Comparison of ENCODE assay signal across 8 mouse cellular contexts in the genomic region with DNA sequence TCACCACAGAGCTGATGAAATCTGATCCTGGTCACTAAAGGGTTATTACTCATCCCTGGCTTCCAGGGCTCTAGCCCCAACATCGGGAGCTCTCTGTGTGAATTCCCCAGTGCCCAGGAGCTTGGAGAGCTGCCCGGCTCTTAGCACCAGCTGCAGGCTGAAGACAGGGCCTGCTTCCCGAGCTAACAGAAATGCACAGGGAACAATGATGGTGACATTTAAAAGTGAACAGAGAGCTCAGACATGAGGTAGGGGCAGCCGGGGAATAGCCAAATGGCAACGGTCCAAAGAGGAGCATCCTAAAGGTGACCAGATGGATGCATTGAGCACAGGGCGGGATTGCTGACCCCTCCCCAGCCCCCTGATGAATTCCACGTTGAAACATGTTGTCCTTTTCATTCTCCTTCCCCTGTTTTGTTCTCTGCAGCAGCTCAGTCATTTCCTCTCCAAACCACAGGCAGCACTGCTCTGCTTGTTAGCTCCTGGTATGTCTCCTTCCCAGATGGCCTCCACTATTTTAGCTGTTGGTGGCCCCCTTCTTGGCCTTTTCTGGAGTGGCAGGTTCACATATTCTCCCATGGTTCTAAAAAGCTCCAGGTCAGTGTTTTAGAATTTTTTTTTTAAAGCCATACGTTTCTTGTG. TPM values are rescaled to one million over a fixed set of nuclear protein-coding genes. Genes with fewer than 3 reads are reported as not detected.
DNase-seq lines count a peak whose midpoint lies in the region; ATAC-seq and TF ChIP-seq lines count a peak whose summit lies in the region.

No protein-coding gene starts in this region.

- peaks cover 92% of the 10 kb centered on the region for H3K36me3 ChIP-seq in forebrain, embryonic 13.5 days (ENCODE audit: poor library complexity, severe bottlenecking)
- H3K36me3 ChIP-seq in forebrain, embryonic 11.5 days (ENCODE audit: control insufficient read depth, insufficient read depth, low read length) = peaks cover 17% of the 10 kb centered on the region
- no peaks in the 10 kb centered on the region for H3K36me3 ChIP-seq in thymus, adult 2 months (ENCODE audit: control insufficient read depth, insufficient read depth, low read length)

- peaks cover 8% of the 10 kb centered on the region; the same call in 1 of the 2 replicates for H3K4me1 ChIP-seq in forebrain, embryonic 13.5 days
- H3K4me1 ChIP-seq in forebrain, embryonic 11.5 days (replicated peaks; ENCODE audit: control insufficient read depth, insufficient read depth, low read length) = no peaks in the 10 kb centered on the region
- peaks cover 10% of the 10 kb centered on the region for H3K4me1 ChIP-seq in thymus, adult 2 months (replicated peaks; ENCODE audit: control insufficient read depth, insufficient read depth, low read length)

- peak; percentile 68 for ATAC-seq in forebrain, embryonic 13.5 days
- ATAC-seq in forebrain, embryonic 11.5 days (replicated peaks; ENCODE audit: low FRiP score) = no peak
- no peak for ATAC-seq in CD4-positive, CD25-positive, alpha-beta regulatory T cell, adult 4 months

- TF ChIP-seq POLR2A in thymus, adult 2 months (IDR thresholded peaks at IDR 0.05; ENCODE audit: control insufficient read depth, extremely low read depth, insufficient read depth, low read length, poor library complexity) = no peak

- H3K4me2 ChIP-seq in forebrain, embryonic 13.5 days = no peak overlapping the region
- H3K4me2 ChIP-seq in forebrain, embryonic 11.5 days (ENCODE audit: low read depth, low read length, severe bottlenecking) = no peak overlapping the region

- H3K9ac ChIP-seq in forebrain, embryonic 13.5 days = no peak overlapping the region
- H3K9ac ChIP-seq in forebrain, embryonic 11.5 days (ENCODE audit: low read length) = no peak overlapping the region

- WGBS in forebrain, embryonic 13.5 days = 51% methylated on average over 8 of the region's 8 CpGs
- 71% methylated on average over 8 of the region's 8 CpGs for WGBS in forebrain, embryonic 11.5 days
- WGBS in thymus, adult 2 months = 31% methylated on average over 8 of the region's 8 CpGs

- DNase-seq in forebrain, embryonic 11.5 days (ENCODE audit: low spot score) = no peak
- DNase-seq in NIH3T3 (ENCODE audit: low read depth) = peak; percentile 96
- peak; percentile 51 to 68 for DNase-seq in gastrocnemius, adult 8-10 months (ENCODE audit: low spot score in 2 of 2)
- peak; percentile 77 for DNase-seq in layer of hippocampus, adult 9-11 months
- DNase-seq in right cerebral cortex, postnatal 4 days = peak; percentile 65
- DNase-seq in thymus, adult 2 months = no peak

- H3K27ac ChIP-seq in forebrain, embryonic 13.5 days = peak overlapping the region; percentile 73
- no peak overlapping the region for H3K27ac ChIP-seq in forebrain, embryonic 11.5 days (ENCODE audit: low read depth, low read length)
- no peak overlapping the region for H3K27ac ChIP-seq in thymus, adult 2 months (ENCODE audit: control insufficient read depth, insufficient read depth, low read length)

- H3K4me3 ChIP-seq in forebrain, embryonic 13.5 days = no peak overlapping the region
- no peak overlapping the region for H3K4me3 ChIP-seq in forebrain, embryonic 11.5 days (ENCODE audit: low read depth, low read length)
- H3K4me3 ChIP-seq in thymus, adult 2 months (ENCODE audit: control insufficient read depth, insufficient read depth, low read length) = no peak overlapping the region

- H3K27me3 ChIP-seq in forebrain, embryonic 13.5 days = no peaks in the 10 kb centered on the region
- H3K27me3 ChIP-seq in forebrain, embryonic 11.5 days (ENCODE audit: control insufficient read depth, insufficient read depth, low read length) = no peaks in the 10 kb centered on the region
- no peaks in the 10 kb centered on the region for H3K27me3 ChIP-seq in thymus, adult 2 months (ENCODE audit: control insufficient read depth, insufficient read depth, low read length)

- no peak for TF ChIP-seq CTCF in thymus, adult 2 months (IDR thresholded peaks at IDR 0.05; ENCODE audit: borderline replicate concordance, control insufficient read depth, extremely low read depth, insufficient read depth, low read length, poor library complexity)

- no peaks in the 10 kb centered on the region for H3K9me3 ChIP-seq in forebrain, embryonic 13.5 days (replicated peaks)
- H3K9me3 ChIP-seq in forebrain, embryonic 11.5 days (ENCODE audit: control insufficient read depth, low read length) = no peaks in the 10 kb centered on the region

RNA-seq across cellular contexts. Expression of gene Mkrn1, which starts 58.4 kb away (rescaled TPM):
- polyA plus RNA-seq in forebrain, embryonic 13.5 days (2015; fragmentation: Nextera tagmentation; extraction: Ambion mirVana) = 171 and 175 TPM in 2 replicates
- polyA plus RNA-seq in forebrain, embryonic 11.5 days (2014; fragmentation: Nextera tagmentation; extraction: Ambion mirVana) = 91.9 and 92.6 TPM in 2 replicates
- total RNA-seq in gastrocnemius, adult 8-10 months (2022) = 10 to 100 TPM; 14.0 to 18.6 (median 15.6) TPM
- 44.3 and 45.8 TPM in 2 replicates for polyA plus RNA-seq in thymus, adult 2 months (2012; rRNA removed)
- 10 to 100 TPM; 49.7 to 52.2 TPM for polyA plus RNA-seq in CD4-positive, CD25-positive, alpha-beta regulatory T cell, adult 4 months (2017; shearing (Covaris generic))

Comparison
In these comparisons a context has a peak if more than half of its experiments do, and no peak if none do; other contexts are left out.
1. DNase-seq: peak in NIH3T3 (single experiment), gastrocnemius, adult 8-10 months (2 of 2), layer of hippocampus, adult 9-11 months (single experiment) and right cerebral cortex, postnatal 4 days (single experiment); none in forebrain, embryonic 11.5 days (single experiment) and thymus, adult 2 months (single experiment).